Mouse (Mus musculus): ENCODE data around the gene Tia1. TPM values are rescaled to one million over a fixed set of nuclear protein-coding genes. Genes with fewer than 3 reads are reported as not detected.

Gene Tia1
- polyA plus RNA-seq, 1 experiment from 2014 or later = 130 TPM

DNA sequence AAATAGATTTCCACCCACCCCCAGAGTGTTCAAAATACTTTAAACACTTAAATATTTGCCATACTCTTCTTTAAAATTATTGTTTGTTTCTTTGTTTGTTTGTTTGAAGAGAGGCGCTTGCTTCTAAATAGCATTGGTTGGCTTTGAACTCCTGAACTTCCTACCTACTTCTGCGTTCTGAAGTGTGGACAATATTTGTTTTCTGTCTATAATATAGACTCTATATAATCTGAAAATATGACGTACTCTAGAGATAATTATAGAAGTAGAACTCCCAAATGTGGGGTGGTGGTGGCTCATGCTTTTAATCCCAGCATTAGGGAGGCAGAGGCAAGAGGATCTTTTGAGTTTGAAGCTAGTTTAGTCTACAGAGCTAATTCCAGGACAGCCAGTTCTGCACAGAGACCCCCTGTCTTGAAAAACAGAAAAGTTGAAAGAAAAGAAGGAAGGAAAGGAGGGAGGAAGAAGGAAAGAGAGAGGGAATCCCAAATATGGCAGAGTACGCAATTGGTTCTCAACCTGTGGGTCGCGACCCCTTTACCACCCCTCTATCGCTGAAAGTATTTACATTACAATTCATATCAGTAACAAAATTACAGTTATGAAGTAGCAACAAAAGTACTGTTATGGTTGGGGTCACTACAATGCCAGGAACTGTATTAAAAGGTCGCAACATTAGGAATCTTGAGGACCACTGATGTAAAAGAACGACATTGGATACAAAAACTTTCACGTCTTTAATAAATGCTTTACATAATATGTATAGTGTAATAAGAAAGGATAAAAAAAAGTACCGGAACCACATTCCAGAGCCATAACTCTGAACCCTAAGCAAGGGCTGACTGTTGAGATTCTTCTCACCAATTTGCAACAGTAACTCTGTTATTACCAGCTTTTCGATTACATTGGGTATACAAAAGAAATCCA is 1.1 kb upstream of the Tia1 start:
- peak overlapping the region; percentile 87 for H3K4me3 ChIP-seq (ENCODE audit: low read depth, low read length)
- H3K36me3 ChIP-seq (ENCODE audit: control insufficient read depth, insufficient read depth, low read length) = peaks cover 10% of the 10 kb centered on the region
- H3K9ac ChIP-seq (ENCODE audit: low read depth, low read length) = peak overlapping the region; percentile 99
- no peaks in the 10 kb centered on the region for H3K27me3 ChIP-seq (replicated peaks; ENCODE audit: control insufficient read depth, insufficient read depth, low read length)
- ATAC-seq (ENCODE audit: low read depth) (no peak), DNase-seq (ENCODE audit: low spot score) (no peak)
- H3K27ac ChIP-seq (replicated peaks; ENCODE audit: low read depth, low read length) = peak overlapping the region; percentile 100
- H3K4me2 ChIP-seq (ENCODE audit: low read depth, low read length) = peak overlapping the region; percentile 68
- no peaks in the 10 kb centered on the region for H3K9me3 ChIP-seq (ENCODE audit: control insufficient read depth, low read length)
- 29% methylated on average over 12 of the region's 12 CpGs for WGBS
- peaks cover 5% of the 10 kb centered on the region for H3K4me1 ChIP-seq (ENCODE audit: control insufficient read depth, insufficient read depth, low read length)

DNA sequence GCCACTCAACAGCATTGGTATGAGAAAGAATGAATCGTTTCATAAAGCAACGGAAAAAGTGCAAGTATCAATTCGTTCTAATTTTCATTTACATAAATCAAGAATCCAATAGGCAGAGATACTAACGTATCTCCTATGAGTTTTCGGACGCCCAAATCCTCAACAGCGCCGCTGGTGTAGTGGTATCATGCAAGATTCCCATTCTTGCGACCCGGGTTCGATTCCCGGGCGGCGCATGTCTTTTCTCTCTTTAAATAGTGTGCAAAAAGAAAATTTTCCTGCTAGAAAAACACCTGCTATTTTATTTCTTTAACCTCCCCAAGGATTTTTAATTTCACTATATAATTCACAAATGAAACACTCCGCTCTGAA is 305 bp upstream of the Tia1 start:
- under 1% methylated on average over 15 of the region's 15 CpGs for WGBS
- peak overlapping the region; percentile 99 for H3K9ac ChIP-seq (ENCODE audit: low read depth, low read length)
- H3K9me3 ChIP-seq (ENCODE audit: control insufficient read depth, low read length) = no peaks in the 10 kb centered on the region
- H3K27ac ChIP-seq (replicated peaks; ENCODE audit: low read depth, low read length) = peak overlapping the region; percentile 100
- peaks cover 5% of the 10 kb centered on the region for H3K4me1 ChIP-seq (ENCODE audit: control insufficient read depth, insufficient read depth, low read length)
- ATAC-seq (ENCODE audit: low read depth) (peak; percentile 76), DNase-seq (ENCODE audit: low spot score) (peak; percentile 85)
- H3K4me2 ChIP-seq (ENCODE audit: low read depth, low read length) = peak overlapping the region; percentile 68
- H3K27me3 ChIP-seq (replicated peaks; ENCODE audit: control insufficient read depth, insufficient read depth, low read length) = no peaks in the 10 kb centered on the region
- peak overlapping the region; percentile 87 for H3K4me3 ChIP-seq (ENCODE audit: low read depth, low read length)
- H3K36me3 ChIP-seq (ENCODE audit: control insufficient read depth, insufficient read depth, low read length) = peaks cover 14% of the 10 kb centered on the region

DNA sequence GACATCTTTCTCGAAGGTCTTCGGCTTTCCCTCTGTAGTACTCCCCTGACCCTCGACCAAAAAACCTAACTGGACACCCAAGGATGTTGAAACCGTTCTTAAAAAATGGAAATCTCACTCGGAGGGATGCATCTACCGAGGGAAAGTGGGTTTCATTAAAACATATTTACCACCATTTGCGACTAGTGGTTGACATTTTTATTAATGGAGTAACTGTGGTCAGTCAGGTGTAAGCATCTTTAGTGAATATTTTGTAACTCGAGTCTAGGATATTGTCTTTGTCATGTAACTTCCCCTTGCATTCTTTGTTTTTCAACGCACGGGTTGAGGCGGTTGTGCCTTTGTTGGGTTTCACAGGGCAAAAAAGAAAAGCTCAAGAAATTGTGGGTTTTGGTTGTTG is 977 bp downstream of the Tia1 start:
- Histone ChIP-seq H3K9ac (ENCODE audit: low read depth, low read length) (peak overlapping the region; percentile 99), H3K9me3 (ENCODE audit: control insufficient read depth, low read length) (no peaks in the 10 kb centered on the region), H3K27me3 (replicated peaks; ENCODE audit: control insufficient read depth, insufficient read depth, low read length) (no peaks in the 10 kb centered on the region), H3K4me2 (ENCODE audit: low read depth, low read length) (peak overlapping the region; percentile 68), H3K4me1 (ENCODE audit: control insufficient read depth, insufficient read depth, low read length) (peaks cover 5% of the 10 kb centered on the region), H3K27ac (replicated peaks; ENCODE audit: low read depth, low read length) (peak overlapping the region; percentile 100), H3K4me3 (ENCODE audit: low read depth, low read length) (peak overlapping the region; percentile 87), H3K36me3 (ENCODE audit: control insufficient read depth, insufficient read depth, low read length) (peaks cover 17% of the 10 kb centered on the region)
- ATAC-seq (ENCODE audit: low read depth) = no peak
- DNase-seq (ENCODE audit: low spot score) = peak; percentile 26
- under 1% methylated on average over 11 of the region's 11 CpGs for WGBS

DNA sequence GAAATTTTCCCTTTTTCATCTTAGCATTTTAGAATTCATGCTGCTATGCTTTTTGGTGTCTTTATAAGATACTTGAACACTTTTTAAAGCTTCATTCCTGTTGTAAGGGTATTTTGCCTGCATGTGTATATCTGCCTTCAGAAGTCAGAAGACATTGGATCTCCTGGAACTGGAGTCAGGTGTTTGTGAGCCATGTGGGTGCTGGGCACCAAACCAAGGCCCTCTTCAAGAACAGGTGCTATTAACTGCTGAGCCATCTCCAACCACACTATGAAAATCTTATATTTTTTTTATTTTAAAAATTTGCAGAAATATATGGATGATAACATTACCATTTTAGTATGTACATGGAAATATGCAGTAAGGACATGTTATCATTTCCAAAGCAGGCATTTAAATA is 2.3 kb downstream of the Tia1 start:
- Histone ChIP-seq H3K4me3 (ENCODE audit: low read depth, low read length) (0 out of 2 replicates have a peak overlapping the region, but pooled peaks have one; percentile 7), H3K4me1 (ENCODE audit: control insufficient read depth, insufficient read depth, low read length) (peaks cover 9% of the 10 kb centered on the region), H3K27ac (replicated peaks; ENCODE audit: low read depth, low read length) (no peak overlapping the region), H3K27me3 (replicated peaks; ENCODE audit: control insufficient read depth, insufficient read depth, low read length) (no peaks in the 10 kb centered on the region), H3K9ac (ENCODE audit: low read depth, low read length) (no peak overlapping the region), H3K9me3 (ENCODE audit: control insufficient read depth, low read length) (no peaks in the 10 kb centered on the region), H3K4me2 (ENCODE audit: low read depth, low read length) (peak overlapping the region; percentile 68), H3K36me3 (ENCODE audit: control insufficient read depth, insufficient read depth, low read length) (peaks cover 17% of the 10 kb centered on the region)
- ATAC-seq (ENCODE audit: low read depth) (no peak), DNase-seq (ENCODE audit: low spot score) (no peak)

DNA sequence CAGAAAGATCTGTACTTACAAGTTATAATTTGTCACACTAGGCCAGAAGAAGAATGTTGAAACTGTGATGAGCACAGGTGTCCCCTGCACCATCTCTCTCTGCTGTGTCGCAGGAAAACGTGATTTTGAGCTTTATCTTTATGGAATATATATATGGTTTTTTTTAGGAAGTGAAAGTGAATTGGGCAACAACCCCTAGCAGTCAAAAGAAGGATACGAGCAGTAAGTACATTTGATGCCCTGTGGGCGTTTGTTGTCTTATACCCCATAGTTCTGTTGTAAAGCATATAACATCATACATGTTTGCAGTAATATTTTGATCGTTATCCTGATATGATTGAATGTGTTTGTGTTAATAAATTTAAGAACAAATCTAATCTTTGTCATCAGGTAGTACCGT is 14.7 kb downstream of the Tia1 start:
- H3K27me3 ChIP-seq (replicated peaks; ENCODE audit: control insufficient read depth, insufficient read depth, low read length) = no peaks in the 10 kb centered on the region
- no peak overlapping the region for H3K9ac ChIP-seq (ENCODE audit: low read depth, low read length)
- H3K36me3 ChIP-seq (ENCODE audit: control insufficient read depth, insufficient read depth, low read length) = peaks cover 90% of the 10 kb centered on the region
- ATAC-seq (ENCODE audit: low read depth) = no peak
- no peak overlapping the region for H3K4me3 ChIP-seq (ENCODE audit: low read depth, low read length)
- no peak overlapping the region for H3K27ac ChIP-seq (replicated peaks; ENCODE audit: low read depth, low read length)
- no peaks in the 10 kb centered on the region for H3K9me3 ChIP-seq (ENCODE audit: control insufficient read depth, low read length)
- no peaks in the 10 kb centered on the region for H3K4me1 ChIP-seq (ENCODE audit: control insufficient read depth, insufficient read depth, low read length)
- no peak for DNase-seq (ENCODE audit: low spot score)
- H3K4me2 ChIP-seq (ENCODE audit: low read depth, low read length) = no peak overlapping the region
- WGBS = 91% methylated on average over 6 of the region's 6 CpGs

DNA sequence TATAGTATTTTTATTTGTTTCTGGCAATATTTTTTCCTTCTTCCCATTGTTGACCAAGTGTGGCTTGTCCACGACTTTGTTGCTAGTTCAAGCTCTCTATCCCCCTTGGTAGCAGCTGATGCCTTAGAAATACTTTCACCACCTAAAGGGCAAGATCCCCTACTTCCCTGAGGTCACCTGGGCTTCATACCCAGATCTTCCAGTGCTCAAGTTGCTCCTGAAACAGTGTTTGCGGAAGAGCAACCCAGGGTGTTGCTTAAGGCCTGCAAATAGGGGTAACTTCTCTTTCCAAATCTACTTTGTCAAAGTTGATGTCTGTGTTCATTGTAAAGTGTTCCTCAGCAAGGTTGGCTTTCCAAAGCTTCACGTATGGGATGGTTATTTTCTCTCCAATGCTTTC is 15.2 kb downstream of the Tia1 start:
- 89% methylated on average over 3 of the region's 3 CpGs for WGBS
- H3K27ac ChIP-seq (replicated peaks; ENCODE audit: low read depth, low read length) = no peak overlapping the region
- H3K4me2 ChIP-seq (ENCODE audit: low read depth, low read length) = no peak overlapping the region
- no peaks in the 10 kb centered on the region for H3K9me3 ChIP-seq (ENCODE audit: control insufficient read depth, low read length)
- H3K4me3 ChIP-seq (ENCODE audit: low read depth, low read length) = no peak overlapping the region
- DNase-seq (ENCODE audit: low spot score) (no peak), ATAC-seq (ENCODE audit: low read depth) (no peak)
- H3K27me3 ChIP-seq (replicated peaks; ENCODE audit: control insufficient read depth, insufficient read depth, low read length) = no peaks in the 10 kb centered on the region
- H3K4me1 ChIP-seq (ENCODE audit: control insufficient read depth, insufficient read depth, low read length) = no peaks in the 10 kb centered on the region
- no peak overlapping the region for H3K9ac ChIP-seq (ENCODE audit: low read depth, low read length)
- peaks cover 89% of the 10 kb centered on the region for H3K36me3 ChIP-seq (ENCODE audit: control insufficient read depth, insufficient read depth, low read length)

DNA sequence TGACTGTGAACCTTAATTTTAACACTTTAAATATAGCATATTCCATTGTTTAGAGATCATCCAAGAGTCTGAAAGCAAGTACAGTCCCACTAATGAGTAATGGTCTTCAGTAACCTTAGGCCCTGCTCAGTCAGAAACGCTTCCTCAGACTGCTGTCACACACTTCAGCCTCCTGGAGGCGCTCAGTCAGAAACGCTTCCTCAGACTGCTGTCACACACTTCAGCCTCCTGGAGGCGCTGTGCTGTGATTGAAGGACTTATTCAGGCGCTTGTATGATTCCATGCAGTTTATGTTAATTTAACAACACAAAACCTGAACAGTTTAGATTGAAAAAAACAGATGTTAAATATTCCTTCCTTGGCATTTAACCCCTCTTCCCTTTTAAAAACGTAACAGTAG is 16.5 kb downstream of the Tia1 start:
- Histone ChIP-seq H3K4me3 (ENCODE audit: low read depth, low read length) (no peak overlapping the region), H3K4me2 (ENCODE audit: low read depth, low read length) (no peak overlapping the region), H3K4me1 (ENCODE audit: control insufficient read depth, insufficient read depth, low read length) (no peaks in the 10 kb centered on the region), H3K27ac (replicated peaks; ENCODE audit: low read depth, low read length) (no peak overlapping the region), H3K36me3 (ENCODE audit: control insufficient read depth, insufficient read depth, low read length) (peaks cover 90% of the 10 kb centered on the region), H3K9ac (ENCODE audit: low read depth, low read length) (no peak overlapping the region), H3K27me3 (replicated peaks; ENCODE audit: control insufficient read depth, insufficient read depth, low read length) (no peaks in the 10 kb centered on the region), H3K9me3 (ENCODE audit: control insufficient read depth, low read length) (no peaks in the 10 kb centered on the region)
- DNase-seq (ENCODE audit: low spot score) (no peak), ATAC-seq (ENCODE audit: low read depth) (no peak)
- 79% methylated on average over 6 of the region's 6 CpGs for WGBS

DNA sequence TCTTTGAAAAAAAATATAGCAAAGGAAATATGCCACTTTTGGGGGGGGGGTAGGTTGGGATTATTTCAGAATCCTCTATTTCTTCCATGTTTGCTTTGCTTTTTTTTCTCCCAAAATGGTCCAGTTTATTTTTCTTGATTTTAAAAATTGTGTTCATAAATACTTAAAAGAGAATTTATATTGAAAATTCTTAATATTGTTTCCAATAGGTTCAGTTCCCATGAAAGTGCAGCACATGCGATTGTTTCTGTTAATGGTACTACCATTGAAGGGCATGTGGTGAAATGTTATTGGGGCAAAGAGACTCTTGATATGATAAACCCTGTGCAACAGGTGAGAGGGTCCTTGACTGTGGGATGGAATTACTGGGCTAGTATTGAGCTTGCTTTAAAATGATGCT is 22.3 kb downstream of the Tia1 start, which contains the start of gene Gm44790:
TSS of gene Gm44790 (plus strand) at position 301 of the 400 bp plus-strand sequence.
- ATAC-seq (ENCODE audit: low read depth) (no peak), DNase-seq (ENCODE audit: low spot score) (no peak)
- Histone ChIP-seq H3K4me3 (ENCODE audit: low read depth, low read length) (no peak within 1 kb of the TSS), H3K9me3 (ENCODE audit: control insufficient read depth, low read length) (no peaks in the 10 kb centered on the region), H3K4me2 (ENCODE audit: low read depth, low read length) (no peak within 1 kb of the TSS), H3K9ac (ENCODE audit: low read depth, low read length) (no peak within 1 kb of the TSS), H3K27ac (replicated peaks; ENCODE audit: low read depth, low read length) (no peak within 1 kb of the TSS), H3K36me3 (ENCODE audit: control insufficient read depth, insufficient read depth, low read length) (peaks cover 91% of the 10 kb centered on the region), H3K27me3 (replicated peaks; ENCODE audit: control insufficient read depth, insufficient read depth, low read length) (no peaks in the 10 kb centered on the region), H3K4me1 (ENCODE audit: control insufficient read depth, insufficient read depth, low read length) (no peaks in the 10 kb centered on the region)
- WGBS = 85% methylated on average over 1 of the region's 1 CpGs

DNA sequence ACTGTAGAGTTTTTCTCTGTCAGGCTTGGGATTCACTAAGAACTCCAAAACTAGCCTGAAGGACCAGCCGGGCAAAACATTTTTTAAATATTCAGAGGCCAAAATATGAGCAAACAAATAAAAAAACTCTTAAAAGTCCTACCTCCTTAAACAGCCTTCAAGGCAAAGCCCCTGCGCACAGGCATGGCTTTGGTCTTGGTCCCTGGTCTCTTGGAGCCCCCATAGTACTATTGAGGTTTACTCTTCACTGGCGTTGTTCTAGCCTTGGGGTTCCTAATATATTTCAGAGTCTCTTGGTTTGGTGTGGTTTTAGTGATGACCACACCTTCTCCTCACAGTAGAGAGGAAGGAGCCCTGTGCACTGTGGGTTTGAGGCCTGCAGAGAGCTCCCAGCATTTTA is 27.5 kb downstream of the Tia1 start:
- ATAC-seq (ENCODE audit: low read depth) = no peak

More for the DNA sequence above, 27.5 kb downstream of the Tia1 start:
- Histone ChIP-seq H3K27me3 (replicated peaks; ENCODE audit: control insufficient read depth, insufficient read depth, low read length) (no peaks in the 10 kb centered on the region), H3K4me1 (ENCODE audit: control insufficient read depth, insufficient read depth, low read length) (no peaks in the 10 kb centered on the region), H3K9me3 (ENCODE audit: control insufficient read depth, low read length) (no peaks in the 10 kb centered on the region), H3K9ac (ENCODE audit: low read depth, low read length) (no peak overlapping the region), H3K4me2 (ENCODE audit: low read depth, low read length) (no peak overlapping the region), H3K27ac (replicated peaks; ENCODE audit: low read depth, low read length) (no peak overlapping the region), H3K36me3 (ENCODE audit: control insufficient read depth, insufficient read depth, low read length) (peaks cover 91% of the 10 kb centered on the region), H3K4me3 (ENCODE audit: low read depth, low read length) (no peak overlapping the region)
- no peak for DNase-seq (ENCODE audit: low spot score)
- 94% methylated on average over 3 of the region's 3 CpGs for WGBS

Measured in embryonic facial prominence, embryonic 14.5 days (tissue).